Mouse (Mus musculus) v-Abl transformed pro-B cells (cell line): ENCODE measurements at regions not wholly inside any gene's neighbourhood (a gene's known extent, or its start where the extent isn't known, plus 50 kb on each side); places are given as distances from the start of the nearest gene placed in this dataset.
"Not testable (repeated sequence)": the region's sequence is repeated elsewhere in the genome, so short reads cannot be mapped to it uniquely, and the experiment has no call there.

Experiments
- in situ Hi-C, 2 experiments: fragments of 400-800 bp; cut with MboI; formaldehyde crosslinking; loops; one replicate each; pipeline ENCODE4 v1.15.1; 2025; ENCODE audit not compliant: unreplicated experiment in 2 of 2

- in situ Hi-C loops, result no loop called here
Observed at GRCm38 (mm10) chr6:31123342-31123990, 164.6 kb upstream of the Klf14 start.

- in situ Hi-C loops, result no loop called here
Observed at GRCm38 (mm10) chr6:31124076-31124475, 165.2 kb upstream of the Klf14 start.

- in situ Hi-C loops, result no loop called here
Observed at GRCm38 (mm10) chr6:31124872-31125271, 166.0 kb upstream of the Klf14 start.

GRCm38 (mm10) chr6:31125328-31126118 is 166.6 kb upstream of the Klf14 start:
- in situ Hi-C loops, result no loop called here

GRCm38 (mm10) chr6:31126131-31126871 is 167.4 kb upstream of the Klf14 start:
- in situ Hi-C loops, result no loop called here

GRCm38 (mm10) chr6:31129170-31129569 is 170.3 kb upstream of the Klf14 start:
- in situ Hi-C loops, result no loop called here

GRCm38 (mm10) chr6:31129987-31130386 is 171.1 kb upstream of the Klf14 start:
- in situ Hi-C loops, result no loop called here

- in situ Hi-C loops, result no loop called here
Observed at GRCm38 (mm10) chr6:31130522-31130921, 171.6 kb upstream of the Klf14 start.

GRCm38 (mm10) chr6:31131716-31132115 is 172.8 kb upstream of the Klf14 start:
- in situ Hi-C loops, result no loop called here

- in situ Hi-C loops, result no loop called here
Observed at GRCm38 (mm10) chr6:31132396-31133190, 173.7 kb upstream of the Klf14 start.

- in situ Hi-C loops, result no loop called here
Observed at GRCm38 (mm10) chr6:31133896-31134735, 175.2 kb upstream of the Klf14 start.

- in situ Hi-C loops, result no loop called here
Observed at GRCm38 (mm10) chr6:31134736-31135077, 175.8 kb upstream of the Klf14 start.

- in situ Hi-C loops, result no loop called here
Observed at GRCm38 (mm10) chr6:31135580-31135979, 176.7 kb upstream of the Klf14 start.

- in situ Hi-C loops, result no loop called here
Observed at GRCm38 (mm10) chr6:31136895-31137294, 178.0 kb upstream of the Klf14 start.

GRCm38 (mm10) chr6:31137351-31137750 is 178.5 kb upstream of the Klf14 start:
- in situ Hi-C loops, result no loop called here

GRCm38 (mm10) chr6:31140000-31140399 is 181.1 kb upstream of the Klf14 start:
- in situ Hi-C loops, result no loop called here

- in situ Hi-C loops, result no loop called here
Observed at GRCm38 (mm10) chr6:31140593-31140992, 181.7 kb upstream of the Klf14 start.

GRCm38 (mm10) chr6:31141486-31141885 is 182.6 kb upstream of the Klf14 start:
- in situ Hi-C loops, result no loop called here

- in situ Hi-C loops, result not testable (repeated sequence)
Observed at GRCm38 (mm10) chr6:31142479-31143007, 183.7 kb upstream of the Klf14 start.

- in situ Hi-C loops, result no loop called here
Observed at GRCm38 (mm10) chr6:31145687-31146086, 186.8 kb upstream of the Klf14 start.
